Mouse (Mus musculus) liver, embryonic 14.5 days (tissue): ENCODE data around the gene Il23r.

ENCODE experiments used
- CTCF ChIP-seq: IDR thresholded peaks from 2 replicates; pipeline ENCODE4 v1.5.1; 2016; ENCODE audit warnings: antibody characterized with exemption, low read depth, control low read depth
- EP300 ChIP-seq: IDR thresholded peaks from 2 replicates; pipeline ENCODE4 v1.6.1; 2016; ENCODE audit warnings: antibody characterized with exemption, low read depth

DNA sequence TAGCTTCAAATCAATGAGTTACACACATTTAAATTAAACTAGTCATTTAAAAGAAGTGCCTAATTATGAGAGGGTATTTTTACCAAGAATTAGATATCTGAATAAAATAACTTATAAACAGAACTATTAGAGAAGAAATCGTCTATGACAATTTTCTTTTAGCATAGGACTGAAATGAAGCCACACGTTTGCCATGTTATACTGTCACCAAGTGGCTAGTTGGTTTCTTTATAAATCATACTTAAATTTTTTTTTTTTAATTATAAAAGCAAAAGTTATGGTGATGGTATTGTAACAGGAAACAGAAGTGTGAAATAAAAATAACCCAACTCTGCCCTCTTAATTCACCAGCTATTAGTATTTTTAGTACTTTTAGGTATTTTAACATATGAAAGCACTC is 55.4 kb downstream of the Il23r start:
- no peak for TF ChIP-seq EP300
- no peak for TF ChIP-seq CTCF
